Mouse (Mus musculus): ENCODE data around the gene Arhgdig. TPM values are rescaled to one million over a fixed set of nuclear protein-coding genes. Genes with fewer than 3 reads are reported as not detected.

Arhgdig gene
- polyA plus RNA-seq, 1 experiment from 2014 or later = 10.0 TPM

GRCm38 (mm10) chr17:26221508-26221907 lies 13.9 kb upstream of the Arhgdig start:
- DNase-seq (ENCODE audit: low spot score) (no peak), ATAC-seq (ENCODE audit: low FRiP score) (no peak)
- H3K27me3 ChIP-seq (ENCODE audit: control insufficient read depth, insufficient read depth, low read length) = no peaks in the 10 kb centered on the region
- H3K4me2 ChIP-seq (replicated peaks; ENCODE audit: low read depth, low read length) = no peak overlapping the region
- no peaks in the 10 kb centered on the region for H3K36me3 ChIP-seq (ENCODE audit: control insufficient read depth, insufficient read depth, low read length)
- 78% methylated on average over 2 of the region's 2 CpGs for WGBS
- no peak overlapping the region for H3K4me3 ChIP-seq (ENCODE audit: low read depth, low read length)
- no peak overlapping the region for H3K27ac ChIP-seq (ENCODE audit: low read depth, low read length)
- H3K4me1 ChIP-seq (replicated peaks; ENCODE audit: control insufficient read depth, insufficient read depth, low read length) = no peaks in the 10 kb centered on the region
- no peak overlapping the region for H3K9ac ChIP-seq (ENCODE audit: low read depth, low read length)
- no peaks in the 10 kb centered on the region for H3K9me3 ChIP-seq (ENCODE audit: control insufficient read depth, low read length)

- no peaks in the 10 kb centered on the region for H3K9me3 ChIP-seq (ENCODE audit: control insufficient read depth, low read length)
- WGBS = 84% methylated on average over 11 of the region's 11 CpGs
- H3K36me3 ChIP-seq (ENCODE audit: control insufficient read depth, insufficient read depth, low read length) = no peaks in the 10 kb centered on the region
- ATAC-seq (ENCODE audit: low FRiP score) (no peak), DNase-seq (ENCODE audit: low spot score) (no peak)
- H3K4me2 ChIP-seq (replicated peaks; ENCODE audit: low read depth, low read length) = no peak overlapping the region
- no peaks in the 10 kb centered on the region for H3K4me1 ChIP-seq (replicated peaks; ENCODE audit: control insufficient read depth, insufficient read depth, low read length)
- H3K9ac ChIP-seq (ENCODE audit: low read depth, low read length) = no peak overlapping the region
- no peak overlapping the region for H3K27ac ChIP-seq (ENCODE audit: low read depth, low read length)
- no peak overlapping the region for H3K4me3 ChIP-seq (ENCODE audit: low read depth, low read length)
- H3K27me3 ChIP-seq (ENCODE audit: control insufficient read depth, insufficient read depth, low read length) = no peaks in the 10 kb centered on the region
These were observed 5.1 kb upstream of the Arhgdig start for GRCm38 (mm10) chr17:26212681-26213080.

GRCm38 (mm10) chr17:26212241-26212640 lies 4.7 kb upstream of the Arhgdig start:
- Histone ChIP-seq H3K9me3 (ENCODE audit: control insufficient read depth, low read length) (no peaks in the 10 kb centered on the region), H3K36me3 (ENCODE audit: control insufficient read depth, insufficient read depth, low read length) (no peaks in the 10 kb centered on the region), H3K27me3 (ENCODE audit: control insufficient read depth, insufficient read depth, low read length) (no peaks in the 10 kb centered on the region), H3K4me3 (ENCODE audit: low read depth, low read length) (no peak overlapping the region), H3K4me2 (replicated peaks; ENCODE audit: low read depth, low read length) (no peak overlapping the region), H3K9ac (ENCODE audit: low read depth, low read length) (no peak overlapping the region), H3K4me1 (replicated peaks; ENCODE audit: control insufficient read depth, insufficient read depth, low read length) (no peaks in the 10 kb centered on the region), H3K27ac (ENCODE audit: low read depth, low read length) (no peak overlapping the region)
- WGBS = 90% methylated on average over 7 of the region's 7 CpGs
- no peak for DNase-seq (ENCODE audit: low spot score)
- no peak for ATAC-seq (ENCODE audit: low FRiP score)

GRCm38 (mm10) chr17:26206392-26206791 lies 1.2 kb downstream of the Arhgdig start:
- ATAC-seq (ENCODE audit: low FRiP score) (no peak), DNase-seq (ENCODE audit: low spot score) (no peak)
- no peak overlapping the region for H3K4me3 ChIP-seq (ENCODE audit: low read depth, low read length)
- H3K36me3 ChIP-seq (ENCODE audit: control insufficient read depth, insufficient read depth, low read length) = no peaks in the 10 kb centered on the region
- no peak overlapping the region for H3K27ac ChIP-seq (ENCODE audit: low read depth, low read length)
- WGBS = 65% methylated on average over 1 of the region's 1 CpGs
- H3K9ac ChIP-seq (ENCODE audit: low read depth, low read length) = no peak overlapping the region
- peaks cover 5% of the 10 kb centered on the region; the same call in 1 of the 2 replicates for H3K4me1 ChIP-seq (replicated peaks; ENCODE audit: control insufficient read depth, insufficient read depth, low read length)
- no peaks in the 10 kb centered on the region for H3K9me3 ChIP-seq (ENCODE audit: control insufficient read depth, low read length)
- H3K4me2 ChIP-seq (replicated peaks; ENCODE audit: low read depth, low read length) = no peak overlapping the region
- peaks cover 33% of the 10 kb centered on the region for H3K27me3 ChIP-seq (ENCODE audit: control insufficient read depth, insufficient read depth, low read length)

- Histone ChIP-seq H3K9me3 (ENCODE audit: control insufficient read depth, low read length) (no peaks in the 10 kb centered on the region), H3K9ac (ENCODE audit: low read depth, low read length) (no peak overlapping the region), H3K4me2 (replicated peaks; ENCODE audit: low read depth, low read length) (no peak overlapping the region), H3K4me1 (replicated peaks; ENCODE audit: control insufficient read depth, insufficient read depth, low read length) (peaks cover 8% of the 10 kb centered on the region; the same call in 1 of the 2 replicates), H3K27ac (ENCODE audit: low read depth, low read length) (no peak overlapping the region), H3K4me3 (ENCODE audit: low read depth, low read length) (no peak overlapping the region), H3K27me3 (ENCODE audit: control insufficient read depth, insufficient read depth, low read length) (peaks cover 46% of the 10 kb centered on the region), H3K36me3 (ENCODE audit: control insufficient read depth, insufficient read depth, low read length) (no peaks in the 10 kb centered on the region)
- DNase-seq (ENCODE audit: low spot score) = no peak
- no peak for ATAC-seq (ENCODE audit: low FRiP score)
- WGBS = 30% methylated on average over 11 of the region's 11 CpGs
These were observed 2.8 kb downstream of the Arhgdig start for GRCm38 (mm10) chr17:26204766-26205165.

GRCm38 (mm10) chr17:26203321-26203811 lies 4.2 kb downstream of the Arhgdig start:
- H3K4me1 ChIP-seq (replicated peaks; ENCODE audit: control insufficient read depth, insufficient read depth, low read length) = peaks cover 8% of the 10 kb centered on the region; the same call in 1 of the 2 replicates
- ATAC-seq (ENCODE audit: low FRiP score) = no peak
- H3K27me3 ChIP-seq (ENCODE audit: control insufficient read depth, insufficient read depth, low read length) = peaks cover 50% of the 10 kb centered on the region
- H3K4me3 ChIP-seq (ENCODE audit: low read depth, low read length) = peak overlapping the region; percentile 31
- DNase-seq (ENCODE audit: low spot score) = peak; percentile 22
- under 1% methylated on average over 30 of the region's 30 CpGs for WGBS
- no peak overlapping the region for H3K27ac ChIP-seq (ENCODE audit: low read depth, low read length)
- H3K9ac ChIP-seq (ENCODE audit: low read depth, low read length) = no peak overlapping the region
- no peaks in the 10 kb centered on the region for H3K9me3 ChIP-seq (ENCODE audit: control insufficient read depth, low read length)
- H3K36me3 ChIP-seq (ENCODE audit: control insufficient read depth, insufficient read depth, low read length) = no peaks in the 10 kb centered on the region
- H3K4me2 ChIP-seq (replicated peaks; ENCODE audit: low read depth, low read length) = peak overlapping the region; percentile 60

- peaks cover 50% of the 10 kb centered on the region for H3K27me3 ChIP-seq (ENCODE audit: control insufficient read depth, insufficient read depth, low read length)
- ATAC-seq (ENCODE audit: low FRiP score) (no peak), DNase-seq (ENCODE audit: low spot score) (peak; percentile 26)
- H3K27ac ChIP-seq (ENCODE audit: low read depth, low read length) = no peak within 1 kb of the TSS
- H3K4me2 ChIP-seq (replicated peaks; ENCODE audit: low read depth, low read length) = peak within 1 kb of the TSS; percentile 60
- H3K4me3 ChIP-seq (ENCODE audit: low read depth, low read length) = peak within 1 kb of the TSS; percentile 31
- H3K36me3 ChIP-seq (ENCODE audit: control insufficient read depth, insufficient read depth, low read length) = no peaks in the 10 kb centered on the region
- 3% methylated on average over 20 of the region's 22 CpGs for WGBS
- peaks cover 8% of the 10 kb centered on the region; the same call in 1 of the 2 replicates for H3K4me1 ChIP-seq (replicated peaks; ENCODE audit: control insufficient read depth, insufficient read depth, low read length)
- no peaks in the 10 kb centered on the region for H3K9me3 ChIP-seq (ENCODE audit: control insufficient read depth, low read length)
- H3K9ac ChIP-seq (ENCODE audit: low read depth, low read length) = no peak within 1 kb of the TSS
These were observed 4.8 kb downstream of the Arhgdig start, which contains the start of gene Rgs11 for GRCm38 (mm10) chr17:26202737-26203136. Gene Rgs11, plus strand, starts transcription at chr17:26202951.

GRCm38 (mm10) chr17:26201998-26202397 lies 5.6 kb downstream of the Arhgdig start:
- no peak overlapping the region for H3K9ac ChIP-seq (ENCODE audit: low read depth, low read length)
- peaks cover 8% of the 10 kb centered on the region; the same call in 1 of the 2 replicates for H3K4me1 ChIP-seq (replicated peaks; ENCODE audit: control insufficient read depth, insufficient read depth, low read length)
- no peak overlapping the region for H3K4me3 ChIP-seq (ENCODE audit: low read depth, low read length)
- no peak overlapping the region for H3K4me2 ChIP-seq (replicated peaks; ENCODE audit: low read depth, low read length)
- peak; percentile 11 for DNase-seq (ENCODE audit: low spot score)
- H3K27me3 ChIP-seq (ENCODE audit: control insufficient read depth, insufficient read depth, low read length) = peaks cover 50% of the 10 kb centered on the region
- ATAC-seq (ENCODE audit: low FRiP score) = no peak
- H3K9me3 ChIP-seq (ENCODE audit: control insufficient read depth, low read length) = no peaks in the 10 kb centered on the region
- no peak overlapping the region for H3K27ac ChIP-seq (ENCODE audit: low read depth, low read length)
- no peaks in the 10 kb centered on the region for H3K36me3 ChIP-seq (ENCODE audit: control insufficient read depth, insufficient read depth, low read length)

Data from hindbrain, embryonic 11.5 days (tissue).